Mouse (Mus musculus): ENCODE results near the gene Nfic. TPM values are rescaled to one million over a fixed set of nuclear protein-coding genes. Genes with fewer than 3 reads are reported as not detected.

The Nfic gene
- polyA plus RNA-seq, 1 experiment from 2014 or later, result 31.5 TPM

- Histone ChIP-seq H3K4me1 (peaks cover 67% of the 10 kb centered on the region), H3K4me2 (replicated peaks) (no peak overlapping the region), H3K4me3 (no peak overlapping the region), H3K9me3 (replicated peaks) (no peaks in the 10 kb centered on the region), H3K27ac (no peak overlapping the region), H3K27me3 (peaks cover 46% of the 10 kb centered on the region), H3K36me3 (peaks cover 13% of the 10 kb centered on the region), H3K9ac (no peak overlapping the region)
- WGBS, result 78% methylated on average over 12 of the region's 12 CpGs
- no peak for ATAC-seq (ENCODE audit: low FRiP score)
These were observed 93.0 kb downstream of the Nfic start for GRCm38 (mm10) chr10:81362336-81362949.

- WGBS, result 72% methylated on average over 8 of the region's 8 CpGs
- Histone ChIP-seq H3K27ac (no peak overlapping the region), H3K27me3 (peaks cover 51% of the 10 kb centered on the region), H3K4me2 (replicated peaks) (no peak overlapping the region), H3K9ac (peak overlapping the region; percentile 1; the same call in 1 of the 2 replicates), H3K4me3 (no peak overlapping the region), H3K9me3 (replicated peaks) (no peaks in the 10 kb centered on the region), H3K4me1 (peaks cover 62% of the 10 kb centered on the region), H3K36me3 (no peaks in the 10 kb centered on the region)
- ATAC-seq (ENCODE audit: low FRiP score), result no peak
These were observed 94.7 kb downstream of the Nfic start for GRCm38 (mm10) chr10:81360721-81361120.

- Histone ChIP-seq H3K27ac (no peak overlapping the region), H3K4me1 (peaks cover 43% of the 10 kb centered on the region), H3K36me3 (no peaks in the 10 kb centered on the region), H3K9ac (no peak overlapping the region; the same call in 1 of the 2 replicates), H3K4me2 (replicated peaks) (peak overlapping the region; percentile 99), H3K9me3 (replicated peaks) (no peaks in the 10 kb centered on the region), H3K27me3 (peaks cover 40% of the 10 kb centered on the region), H3K4me3 (no peak overlapping the region)
- WGBS, result 68% methylated on average over 1 of the region's 1 CpGs
- ATAC-seq (ENCODE audit: low FRiP score), result no peak
These were observed 96.6 kb downstream of the Nfic start for GRCm38 (mm10) chr10:81358841-81359240.

GRCm38 (mm10) chr10:81358209-81358608, 97.2 kb downstream of the Nfic start:
- Histone ChIP-seq H3K4me2 (replicated peaks) (peak overlapping the region; percentile 99), H3K9me3 (replicated peaks) (no peaks in the 10 kb centered on the region), H3K36me3 (no peaks in the 10 kb centered on the region), H3K9ac (peak overlapping the region; percentile 84), H3K27me3 (peaks cover 34% of the 10 kb centered on the region), H3K27ac (no peak overlapping the region), H3K4me3 (peak overlapping the region; percentile 77), H3K4me1 (peaks cover 37% of the 10 kb centered on the region)
- no peak for ATAC-seq (ENCODE audit: low FRiP score)
- 27% methylated on average over 4 of the region's 4 CpGs for WGBS

GRCm38 (mm10) chr10:81356991-81357844, 98.2 kb downstream of the Nfic start, which contains the start of gene Mfsd12:
Mfsd12 (plus strand) TSS chr10:81357491.
- peak; percentile 90 for ATAC-seq (ENCODE audit: low FRiP score)
- Histone ChIP-seq H3K4me2 (replicated peaks) (peak within 1 kb of the TSS; percentile 99), H3K4me1 (peaks cover 35% of the 10 kb centered on the region)

GRCm38 (mm10) chr10:81356352-81356990, 99.0 kb downstream of the Nfic start:
- ATAC-seq (ENCODE audit: low FRiP score), result no peak

More at GRCm38 (mm10) chr10:81356991-81357844, 98.2 kb downstream of the Nfic start, which contains the start of gene Mfsd12:
- Histone ChIP-seq H3K27ac (peak within 1 kb of the TSS; percentile 40; the same call in 1 of the 2 replicates), H3K9me3 (replicated peaks) (no peaks in the 10 kb centered on the region), H3K27me3 (peaks cover 24% of the 10 kb centered on the region), H3K36me3 (no peaks in the 10 kb centered on the region), H3K4me3 (peak within 1 kb of the TSS; percentile 77), H3K9ac (peak within 1 kb of the TSS; percentile 84)
- 2% methylated on average over 77 of the region's 79 CpGs for WGBS

GRCm38 (mm10) chr10:81355533-81355932, 99.9 kb downstream of the Nfic start:
- ATAC-seq (ENCODE audit: low FRiP score), result no peak
- Histone ChIP-seq H3K27me3 (peaks cover 22% of the 10 kb centered on the region), H3K36me3 (no peaks in the 10 kb centered on the region), H3K4me2 (replicated peaks) (no peak overlapping the region), H3K4me3 (no peak overlapping the region), H3K27ac (no peak overlapping the region), H3K4me1 (peaks cover 28% of the 10 kb centered on the region), H3K9me3 (replicated peaks) (no peaks in the 10 kb centered on the region), H3K9ac (no peak overlapping the region)
- WGBS, result 95% methylated on average over 4 of the region's 4 CpGs

More at GRCm38 (mm10) chr10:81356352-81356990, 99.0 kb downstream of the Nfic start:
- H3K36me3 ChIP-seq, result no peaks in the 10 kb centered on the region
- H3K27me3 ChIP-seq, result peaks cover 22% of the 10 kb centered on the region
- H3K9me3 ChIP-seq (replicated peaks), result no peaks in the 10 kb centered on the region
- no peak overlapping the region for H3K27ac ChIP-seq
- peak overlapping the region; percentile 99 for H3K4me2 ChIP-seq (replicated peaks)
- H3K4me3 ChIP-seq, result 0 out of 2 replicates have a peak overlapping the region, but pooled peaks have one; percentile 77
- peaks cover 35% of the 10 kb centered on the region for H3K4me1 ChIP-seq
- 58% methylated on average over 12 of the region's 12 CpGs for WGBS
- no peak overlapping the region for H3K9ac ChIP-seq

GRCm38 (mm10) chr10:81354738-81355477, 100.5 kb downstream of the Nfic start:
- no peak overlapping the region for H3K9ac ChIP-seq
- ATAC-seq (ENCODE audit: low FRiP score), result no peak
- no peak overlapping the region for H3K4me3 ChIP-seq
- H3K27me3 ChIP-seq, result peaks cover 21% of the 10 kb centered on the region
- no peaks in the 10 kb centered on the region for H3K9me3 ChIP-seq (replicated peaks)
- H3K27ac ChIP-seq, result no peak overlapping the region
- peaks cover 25% of the 10 kb centered on the region for H3K4me1 ChIP-seq
- H3K36me3 ChIP-seq, result no peaks in the 10 kb centered on the region
- H3K4me2 ChIP-seq (replicated peaks), result no peak overlapping the region
- 71% methylated on average over 9 of the region's 9 CpGs for WGBS

GRCm38 (mm10) chr10:81351678-81352291, 103.7 kb downstream of the Nfic start:
- Histone ChIP-seq H3K9me3 (replicated peaks) (no peaks in the 10 kb centered on the region), H3K4me2 (replicated peaks) (0 out of 2 replicates have a peak overlapping the region, but pooled peaks have one; percentile 8), H3K4me1 (peaks cover 26% of the 10 kb centered on the region), H3K36me3 (peaks cover 11% of the 10 kb centered on the region), H3K9ac (no peak overlapping the region), H3K4me3 (no peak overlapping the region), H3K27me3 (peaks cover 30% of the 10 kb centered on the region), H3K27ac (no peak overlapping the region)
- WGBS, result 26% methylated on average over 9 of the region's 9 CpGs
- ATAC-seq (ENCODE audit: low FRiP score), result no peak

GRCm38 (mm10) chr10:81350351-81351063, 104.9 kb downstream of the Nfic start, which contains the start of gene Hmg20b:
Hmg20b (minus strand) TSS chr10:81350480.
- Histone ChIP-seq H3K9ac (peak within 1 kb of the TSS; percentile 80), H3K4me2 (replicated peaks) (peak within 1 kb of the TSS; percentile 92), H3K36me3 (peaks cover 11% of the 10 kb centered on the region), H3K4me3 (peak within 1 kb of the TSS; percentile 91), H3K27me3 (peaks cover 36% of the 10 kb centered on the region), H3K4me1 (peaks cover 29% of the 10 kb centered on the region), H3K9me3 (replicated peaks) (no peaks in the 10 kb centered on the region), H3K27ac (peak within 1 kb of the TSS; percentile 70)
- ATAC-seq (ENCODE audit: low FRiP score), result peak; percentile 96
- under 1% methylated on average over 53 of the region's 54 CpGs for WGBS

- peak overlapping the region; percentile 91 for H3K4me3 ChIP-seq
- peaks cover 11% of the 10 kb centered on the region for H3K36me3 ChIP-seq
- peaks cover 39% of the 10 kb centered on the region for H3K27me3 ChIP-seq
- 1% methylated on average over 29 of the region's 29 CpGs for WGBS
- H3K27ac ChIP-seq, result peak overlapping the region; percentile 70
- H3K4me1 ChIP-seq, result peaks cover 29% of the 10 kb centered on the region
- H3K4me2 ChIP-seq (replicated peaks), result peak overlapping the region; percentile 92
- peak; percentile 32 for ATAC-seq (ENCODE audit: low FRiP score)
- H3K9me3 ChIP-seq (replicated peaks), result no peaks in the 10 kb centered on the region
- H3K9ac ChIP-seq, result peak overlapping the region; percentile 80
These were observed 105.5 kb downstream of the Nfic start for GRCm38 (mm10) chr10:81349961-81350350.
